ENCODE assay signal across 8 mouse cellular contexts in genomic region chr10:70296531-70297366, GRCm38 (mm10). TPM values are rescaled to one million over a fixed set of nuclear protein-coding genes. Genes with fewer than 3 reads are reported as not detected.
DNase-seq lines count a peak whose midpoint lies in the region; ATAC-seq lines count a peak whose summit lies in the region.

No protein-coding gene starts in this region.

- 6% methylated on average over 20 of the region's 20 CpGs for WGBS in intestine, embryonic 14.5 days

- no peaks in the 10 kb centered on the region for H3K9me3 ChIP-seq in intestine, embryonic 14.5 days (ENCODE audit: control insufficient read depth, low read length)

- H3K4me3 ChIP-seq in intestine, embryonic 14.5 days (ENCODE audit: low read depth, low read length), result no peak overlapping the region

- peak; percentile 79 to 95 for DNase-seq in adrenal gland, adult (ENCODE audit: inconsistent age in 2 of 2, low spot score in 1 of 2)
- peak; percentile 96 for DNase-seq in embryo, embryonic 10.5 days (ENCODE audit: low spot score)
- DNase-seq in gastrocnemius, postnatal 36 days, result peak; percentile 48 to 49
- DNase-seq in intestine, embryonic 14.5 days (ENCODE audit: low spot score), result peak; percentile 88
- DNase-seq in left cerebral cortex, postnatal 10 days (ENCODE audit: extremely low spot score in 1 of 2, low spot score in 2 of 2), result peak; percentile 73 to 80
- DNase-seq in right cerebral cortex, postnatal 14 days, result peak; percentile 60
- DNase-seq in yolk sac, embryonic 10.5 days (ENCODE audit: low spot score), result peak; percentile 78

- H3K4me2 ChIP-seq in intestine, embryonic 14.5 days (ENCODE audit: low read length), result peak overlapping the region; percentile 6; the same call in 1 of the 2 replicates

- ATAC-seq in intestine, embryonic 14.5 days (replicated peaks; ENCODE audit: low FRiP score, low TSS enrichment, low read depth), result peak; percentile 81
- peak; percentile 94 for ATAC-seq in megakaryocyte-erythroid progenitor cell, adult 5-6 weeks (replicated peaks; ENCODE audit: low FRiP score, low TSS enrichment, poor library complexity, severe bottlenecking)

- H3K9ac ChIP-seq in intestine, embryonic 14.5 days (ENCODE audit: low read length), result no peak overlapping the region

- H3K27ac ChIP-seq in intestine, embryonic 14.5 days (ENCODE audit: low read depth), result no peak overlapping the region

- H3K27me3 ChIP-seq in intestine, embryonic 14.5 days (replicated peaks; ENCODE audit: control insufficient read depth, insufficient read depth, low read length), result no peaks in the 10 kb centered on the region

- no peaks in the 10 kb centered on the region; the same call in 1 of the 2 replicates for H3K4me1 ChIP-seq in intestine, embryonic 14.5 days (replicated peaks; ENCODE audit: control insufficient read depth, insufficient read depth, low read length)

- intact Hi-C loops in gastrocnemius, postnatal 36 days (cut with DNase I), result loop anchor here (2.0 to 10.0 kb wide), 5 partner anchors 102 to 422 kb away; no protein-coding TSS in a partner anchor
- intact Hi-C loops in left cerebral cortex, postnatal 10 days (cut with DNase I), result loop anchor here (5.0 to 10.0 kb wide), 5 partner anchors 119 to 844 kb away; no protein-coding TSS in a partner anchor

- H3K36me3 ChIP-seq in intestine, embryonic 14.5 days (ENCODE audit: control insufficient read depth, insufficient read depth, low read length), result no peaks in the 10 kb centered on the region

RNA-seq across cellular contexts. Expression of gene Slc16a9, which starts 51.8 kb away (rescaled TPM):
- 1 to 10 TPM; 3.7 to 5.6 TPM for total RNA-seq in gastrocnemius, postnatal 36 days (2021)
- 1.6 and 1.7 TPM in 2 replicates for polyA plus RNA-seq in intestine, embryonic 14.5 days (2014; fragmentation: Nextera tagmentation; extraction: Ambion mirVana)
- total RNA-seq in left cerebral cortex, postnatal 10 days (2021), result 1 to 10 TPM; 4.4 to 5.0 TPM
- total RNA-seq in megakaryocyte-erythroid progenitor cell, adult 5-6 weeks (2014; fragmentation: Nextera tagmentation), result not detected in 2 replicates
- 0.30 TPM in 1 of 2 replicates, not detected in the other for total RNA-seq in megakaryocyte-erythroid progenitor cell, adult 5-6 weeks (2017)
